Mouse (Mus musculus): ENCODE measurements around the gene Pdlim4. TPM values are rescaled to one million over a fixed set of nuclear protein-coding genes. Genes with fewer than 3 reads are reported as not detected.
A peak's percentile ranks its signal among the peaks of the same experiment; 100 is the strongest.

The Pdlim4 gene
- polyA plus RNA-seq, 1 experiment, result not detected

GRCm38 (mm10) chr11:54084976-54085375 lies 16.2 kb upstream of the Pdlim4 start:
- H3K4me1 ChIP-seq (ENCODE audit: control insufficient read depth, insufficient read depth, low read length), result peaks cover 2% of the 10 kb centered on the region; the same call in 1 of the 2 replicates
- WGBS, result 50% methylated on average over 1 of the region's 1 CpGs
- H3K4me3 ChIP-seq (ENCODE audit: insufficient read depth, low read depth, low read length), result no peak overlapping the region
- TF ChIP-seq POLR2A (IDR thresholded peaks at IDR 0.05; ENCODE audit: insufficient read depth, low read depth, low read length), result no peak
- TF ChIP-seq CTCF (IDR thresholded peaks at IDR 0.05; ENCODE audit: insufficient read depth, low read depth, low read length), result no peak
- H3K27ac ChIP-seq (ENCODE audit: insufficient read depth, low read depth, low read length), result no peak overlapping the region

DNA sequence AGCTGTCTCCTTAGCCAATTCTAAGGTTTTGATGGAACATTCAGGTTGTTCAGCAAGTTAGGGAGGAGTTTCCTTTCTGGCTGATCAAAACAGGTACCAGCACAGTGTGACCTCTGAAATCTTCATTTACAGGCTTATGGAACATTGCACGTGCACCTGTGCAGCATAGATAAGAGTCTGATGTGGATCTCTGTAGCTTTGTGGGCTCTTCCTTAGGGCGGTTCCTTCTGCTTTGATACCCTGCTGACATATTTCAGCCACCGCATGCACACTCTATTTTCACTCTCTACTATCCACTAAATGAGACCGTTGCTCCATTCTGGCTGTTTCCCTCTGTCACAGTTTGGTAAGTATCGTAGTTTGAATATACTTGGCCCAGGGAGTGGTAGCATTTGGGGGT lies 13.9 kb upstream of the Pdlim4 start:
- Histone ChIP-seq H3K27ac (ENCODE audit: insufficient read depth, low read depth, low read length) (no peak overlapping the region), H3K4me1 (ENCODE audit: control insufficient read depth, insufficient read depth, low read length) (peaks cover 2% of the 10 kb centered on the region; the same call in 1 of the 2 replicates), H3K4me3 (ENCODE audit: insufficient read depth, low read depth, low read length) (no peak overlapping the region)
- 95% methylated on average over 5 of the region's 5 CpGs for WGBS
- TF ChIP-seq CTCF (IDR thresholded peaks at IDR 0.05; ENCODE audit: insufficient read depth, low read depth, low read length), result no peak
- no peak for TF ChIP-seq POLR2A (IDR thresholded peaks at IDR 0.05; ENCODE audit: insufficient read depth, low read depth, low read length)

DNA sequence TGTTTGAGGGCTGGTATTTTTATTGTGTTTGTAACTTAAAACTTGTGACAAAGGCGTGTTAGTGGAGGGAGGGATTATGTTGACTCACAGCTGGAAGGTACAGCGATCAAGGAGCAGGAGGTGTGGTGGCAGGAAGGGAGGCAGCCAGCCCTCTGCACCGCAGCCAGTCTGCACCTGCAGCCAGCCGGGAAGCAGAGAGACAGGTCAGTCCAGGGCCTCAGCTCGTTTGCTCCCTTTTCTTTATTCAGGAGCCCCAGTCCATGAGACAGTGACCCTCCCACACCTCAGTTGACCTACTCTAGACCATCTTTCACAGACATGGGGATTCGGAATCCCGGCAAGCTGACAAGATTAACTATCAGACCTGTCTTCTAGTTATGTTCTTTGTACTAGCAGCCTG lies 11.6 kb upstream of the Pdlim4 start:
- TF ChIP-seq CTCF (IDR thresholded peaks at IDR 0.05; ENCODE audit: insufficient read depth, low read depth, low read length), result no peak
- TF ChIP-seq POLR2A (IDR thresholded peaks at IDR 0.05; ENCODE audit: insufficient read depth, low read depth, low read length), result no peak
- WGBS, result 58% methylated on average over 7 of the region's 7 CpGs
- H3K4me3 ChIP-seq (ENCODE audit: insufficient read depth, low read depth, low read length), result no peak overlapping the region
- H3K4me1 ChIP-seq (ENCODE audit: control insufficient read depth, insufficient read depth, low read length), result peaks cover 4% of the 10 kb centered on the region
- no peak overlapping the region for H3K27ac ChIP-seq (ENCODE audit: insufficient read depth, low read depth, low read length)

GRCm38 (mm10) chr11:54076101-54076500 lies 7.3 kb upstream of the Pdlim4 start:
- no peak for TF ChIP-seq CTCF (IDR thresholded peaks at IDR 0.05; ENCODE audit: insufficient read depth, low read depth, low read length)
- TF ChIP-seq POLR2A (IDR thresholded peaks at IDR 0.05; ENCODE audit: insufficient read depth, low read depth, low read length), result no peak
- H3K4me1 ChIP-seq (ENCODE audit: control insufficient read depth, insufficient read depth, low read length), result peaks cover 9% of the 10 kb centered on the region
- no peak overlapping the region for H3K4me3 ChIP-seq (ENCODE audit: insufficient read depth, low read depth, low read length)
- WGBS, result 81% methylated on average over 1 of the region's 1 CpGs
- H3K27ac ChIP-seq (ENCODE audit: insufficient read depth, low read depth, low read length), result no peak overlapping the region

DNA sequence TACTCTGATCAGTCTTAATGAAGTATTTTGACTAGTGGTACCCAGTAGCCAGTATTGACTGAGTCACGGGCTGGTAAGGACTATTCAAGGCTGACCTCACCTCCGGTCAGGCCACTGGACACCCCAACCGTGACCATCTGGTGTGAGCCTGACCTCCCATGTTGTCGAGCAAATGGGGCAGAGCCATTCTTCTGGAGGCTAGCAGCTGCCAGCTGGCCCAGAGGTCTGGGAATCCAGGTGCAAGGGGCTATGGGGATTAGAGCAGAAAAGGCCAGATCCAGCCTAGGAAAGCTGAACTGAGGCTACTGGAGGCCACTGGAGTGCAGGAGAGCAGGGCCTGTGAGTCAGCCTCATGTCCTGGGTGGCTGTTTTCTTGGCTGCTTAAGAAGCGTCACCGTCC lies 6.5 kb upstream of the Pdlim4 start:
- no peak for TF ChIP-seq CTCF (IDR thresholded peaks at IDR 0.05; ENCODE audit: insufficient read depth, low read depth, low read length)
- TF ChIP-seq POLR2A (IDR thresholded peaks at IDR 0.05; ENCODE audit: insufficient read depth, low read depth, low read length), result no peak
- Histone ChIP-seq H3K27ac (ENCODE audit: insufficient read depth, low read depth, low read length) (no peak overlapping the region), H3K4me3 (ENCODE audit: insufficient read depth, low read depth, low read length) (no peak overlapping the region), H3K4me1 (ENCODE audit: control insufficient read depth, insufficient read depth, low read length) (peaks cover 7% of the 10 kb centered on the region)
- 64% methylated on average over 6 of the region's 6 CpGs for WGBS

- 60% methylated on average over 4 of the region's 4 CpGs for WGBS
- TF ChIP-seq CTCF (IDR thresholded peaks at IDR 0.05; ENCODE audit: insufficient read depth, low read depth, low read length) (no peak), POLR2A (IDR thresholded peaks at IDR 0.05; ENCODE audit: insufficient read depth, low read depth, low read length) (no peak)
- Histone ChIP-seq H3K4me1 (ENCODE audit: control insufficient read depth, insufficient read depth, low read length) (peaks cover 14% of the 10 kb centered on the region), H3K4me3 (ENCODE audit: insufficient read depth, low read depth, low read length) (no peak overlapping the region), H3K27ac (ENCODE audit: insufficient read depth, low read depth, low read length) (no peak overlapping the region)
Observed at GRCm38 (mm10) chr11:54073291-54073690, 4.5 kb upstream of the Pdlim4 start.

DNA sequence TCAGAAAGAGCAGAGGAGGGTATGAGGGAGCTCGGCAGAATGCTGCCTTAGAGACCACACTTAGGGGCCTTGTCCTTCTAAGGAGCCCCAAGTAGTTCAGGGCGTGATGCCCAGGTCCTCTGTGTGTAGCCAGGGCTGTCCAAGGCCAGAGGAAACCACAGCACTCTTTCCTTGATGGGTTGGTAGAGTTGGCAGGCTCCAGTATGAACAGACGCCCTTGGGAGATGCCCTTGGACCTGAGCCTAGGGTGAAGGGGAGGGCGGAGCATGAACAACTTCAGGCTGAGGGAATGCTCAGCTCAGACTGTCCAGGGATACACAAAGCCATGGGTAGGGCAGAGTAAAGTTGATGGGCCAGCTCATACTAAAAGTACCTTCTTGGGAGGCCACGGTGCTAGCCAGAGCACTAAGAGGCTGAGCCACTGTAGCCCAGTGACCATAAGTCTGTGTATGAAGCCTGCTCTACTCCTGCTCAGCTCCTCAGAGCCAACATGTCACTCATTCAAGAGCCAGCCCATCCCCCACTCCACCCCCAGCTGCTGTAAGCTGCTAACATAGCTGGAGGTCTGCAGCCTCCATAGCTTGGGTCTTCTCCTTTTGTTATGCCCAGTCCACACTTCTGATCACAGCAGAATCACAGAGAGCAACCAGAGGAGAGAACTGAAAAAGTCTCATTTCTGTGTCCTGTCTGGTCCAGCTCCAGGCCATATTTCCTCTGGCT lies 3.1 kb upstream of the Pdlim4 start:
- Histone ChIP-seq H3K27ac (ENCODE audit: insufficient read depth, low read depth, low read length) (no peak overlapping the region), H3K4me1 (ENCODE audit: control insufficient read depth, insufficient read depth, low read length) (peaks cover 17% of the 10 kb centered on the region), H3K4me3 (ENCODE audit: insufficient read depth, low read depth, low read length) (no peak overlapping the region)
- TF ChIP-seq POLR2A (IDR thresholded peaks at IDR 0.05; ENCODE audit: insufficient read depth, low read depth, low read length) (no peak), CTCF (IDR thresholded peaks at IDR 0.05; ENCODE audit: insufficient read depth, low read depth, low read length) (no peak)
- 86% methylated on average over 5 of the region's 5 CpGs for WGBS

DNA sequence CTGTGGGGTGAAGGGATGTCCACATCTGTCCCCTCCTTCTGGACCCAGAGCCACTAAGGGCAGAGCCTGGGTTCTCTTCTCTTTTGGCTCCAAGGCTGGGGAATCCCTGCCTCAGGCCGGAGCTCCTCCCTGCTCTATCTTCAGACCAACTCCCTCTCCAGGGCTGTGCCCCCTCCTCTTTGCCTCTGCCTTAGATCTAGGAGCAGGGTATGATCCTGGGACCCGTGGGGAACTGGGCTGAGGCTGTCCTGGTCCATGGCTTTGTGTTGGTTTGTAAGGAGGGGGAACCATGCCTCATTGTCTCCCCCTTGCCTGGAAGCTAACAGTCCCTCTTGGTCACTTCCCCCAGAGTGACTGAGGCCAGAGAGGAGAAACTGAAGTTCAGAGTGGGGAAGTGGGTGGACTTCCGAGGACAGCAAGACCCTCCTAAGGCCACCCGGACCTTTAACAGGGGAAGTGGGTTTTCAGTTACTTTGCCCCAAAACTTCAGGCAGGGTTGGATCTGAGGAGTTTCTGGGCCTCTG lies 756 bp downstream of the Pdlim4 start:
- peak overlapping the region; percentile 40; the same call in 1 of the 2 replicates for H3K4me3 ChIP-seq (ENCODE audit: insufficient read depth, low read depth, low read length)
- WGBS, result 42% methylated on average over 4 of the region's 4 CpGs
- H3K27ac ChIP-seq (ENCODE audit: insufficient read depth, low read depth, low read length), result no peak overlapping the region
- peaks cover 14% of the 10 kb centered on the region for H3K4me1 ChIP-seq (ENCODE audit: control insufficient read depth, insufficient read depth, low read length)
- TF ChIP-seq POLR2A (IDR thresholded peaks at IDR 0.05; ENCODE audit: insufficient read depth, low read depth, low read length) (no peak), CTCF (IDR thresholded peaks at IDR 0.05; ENCODE audit: insufficient read depth, low read depth, low read length) (no peak)

DNA sequence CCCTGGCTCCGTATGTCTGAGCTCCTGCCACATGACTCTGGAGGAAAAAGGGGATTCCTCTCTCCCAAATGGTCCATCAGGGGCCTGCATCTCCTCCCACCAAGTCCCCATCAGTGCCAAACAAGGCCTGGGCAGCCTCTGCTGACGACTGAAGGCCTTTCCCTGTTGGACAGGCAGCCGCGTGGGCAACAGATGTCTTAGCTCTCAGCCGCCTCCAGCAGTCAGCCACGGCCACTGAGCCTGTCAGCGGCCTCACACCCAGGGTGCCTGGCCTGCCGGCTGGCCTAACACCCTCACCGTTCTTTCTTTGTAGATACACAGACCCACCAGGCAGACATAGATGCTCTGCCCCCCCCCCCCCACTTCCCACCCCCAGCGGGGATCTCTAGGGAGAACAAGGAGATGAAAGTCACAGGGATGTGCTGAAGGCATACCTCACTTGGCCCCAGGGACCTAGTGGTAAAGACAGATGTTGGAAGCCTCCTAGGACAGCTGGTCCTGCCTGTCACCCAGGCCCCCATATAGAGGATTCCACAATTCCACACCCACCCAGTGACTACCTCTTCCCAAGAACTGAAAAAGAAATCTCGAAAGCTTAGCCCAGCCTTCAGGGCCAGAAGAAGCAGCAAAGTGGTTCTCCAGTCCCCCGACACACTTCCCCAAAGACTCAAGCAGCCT lies 1.4 kb downstream of the Pdlim4 start:
- H3K4me1 ChIP-seq (ENCODE audit: control insufficient read depth, insufficient read depth, low read length), result peaks cover 17% of the 10 kb centered on the region
- 62% methylated on average over 12 of the region's 12 CpGs for WGBS
- H3K27ac ChIP-seq (ENCODE audit: insufficient read depth, low read depth, low read length), result no peak overlapping the region
- no peak for TF ChIP-seq POLR2A (IDR thresholded peaks at IDR 0.05; ENCODE audit: insufficient read depth, low read depth, low read length)
- peak overlapping the region; percentile 5; the same call in 1 of the 2 replicates for H3K4me3 ChIP-seq (ENCODE audit: insufficient read depth, low read depth, low read length)
